Mouse (Mus musculus): ENCODE measurements around the gene Tmx4.

GRCm38 (mm10) chr2:134652759-134653158, 8.8 kb upstream of the Tmx4 start:
- TF ChIP-seq CTCF (IDR thresholded peaks at IDR 0.05; ENCODE audit: low read depth, low read length) = no peak
- no peak for TF ChIP-seq POLR2A (IDR thresholded peaks at IDR 0.05; ENCODE audit: borderline replicate concordance, low read depth, low read length)
